Mouse (Mus musculus): ENCODE data around the gene Tgfbr3l.
A peak's percentile ranks its signal among the peaks of the same experiment; 100 is the strongest.

Tgfbr3l gene

DNA sequence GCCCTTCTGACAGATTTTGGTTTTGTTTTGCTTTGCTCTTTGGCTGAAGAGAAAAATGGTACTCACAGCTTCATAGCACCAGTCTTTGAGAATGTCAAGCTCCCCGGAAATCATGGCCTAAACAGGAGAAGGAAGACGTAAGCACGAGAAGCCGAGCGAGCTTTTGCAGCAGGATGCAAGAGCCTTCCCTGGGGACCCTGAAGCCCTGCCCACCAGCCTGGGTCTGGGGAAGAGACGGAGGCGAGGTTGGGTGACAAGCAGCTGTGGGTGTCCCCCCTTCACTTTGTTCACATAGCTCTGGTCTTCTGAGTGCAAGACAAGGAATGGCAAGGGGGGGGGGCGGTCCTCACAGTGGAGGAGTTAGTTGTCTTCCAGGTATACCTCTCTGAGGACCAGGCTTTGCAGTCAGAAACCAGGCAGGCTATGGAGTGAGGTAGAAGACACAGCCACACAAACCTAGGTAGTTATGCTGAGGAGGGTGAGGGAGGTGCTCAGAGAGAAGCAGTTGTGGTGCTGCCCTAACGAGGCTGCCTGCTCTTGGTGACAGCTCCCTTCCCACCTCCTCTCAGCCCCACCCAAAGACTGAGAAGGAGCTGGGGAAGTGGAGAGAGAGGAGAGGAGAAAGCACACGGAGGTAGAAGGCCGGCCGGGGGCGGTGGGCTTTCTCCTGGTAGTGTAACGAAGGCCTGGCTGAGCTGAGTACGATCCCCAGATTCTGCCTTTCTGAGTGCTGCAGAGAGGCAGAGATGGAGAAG, 17.3 kb downstream of the Tgfbr3l start:
- no peak for DNase-seq (ENCODE audit: low read depth in 2 of 2, low spot score in 2 of 2)

DNA sequence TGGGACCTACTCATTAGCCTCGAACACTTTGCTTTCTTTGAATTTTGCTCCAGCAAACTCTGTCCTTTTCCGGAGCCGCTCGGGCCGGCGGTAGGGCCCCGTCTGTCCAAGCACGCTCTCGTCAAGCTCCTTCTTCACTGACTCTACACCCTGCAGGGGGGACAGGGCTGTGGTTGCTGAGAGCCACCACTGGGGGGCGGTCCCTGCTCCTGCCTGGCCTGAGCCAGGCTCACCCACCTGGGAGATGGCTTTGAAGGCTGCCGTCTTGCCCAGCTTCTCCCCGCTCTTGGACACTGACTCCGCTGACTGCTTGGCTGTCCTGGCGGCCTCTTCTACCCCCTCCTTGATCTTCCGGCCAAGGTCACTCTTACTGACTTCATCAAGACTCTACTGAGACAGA, 19.6 kb downstream of the Tgfbr3l start:
- DNase-seq (ENCODE audit: low read depth in 2 of 2, low spot score in 2 of 2) = peak in 1 of 2 experiments; percentile 23

DNA sequence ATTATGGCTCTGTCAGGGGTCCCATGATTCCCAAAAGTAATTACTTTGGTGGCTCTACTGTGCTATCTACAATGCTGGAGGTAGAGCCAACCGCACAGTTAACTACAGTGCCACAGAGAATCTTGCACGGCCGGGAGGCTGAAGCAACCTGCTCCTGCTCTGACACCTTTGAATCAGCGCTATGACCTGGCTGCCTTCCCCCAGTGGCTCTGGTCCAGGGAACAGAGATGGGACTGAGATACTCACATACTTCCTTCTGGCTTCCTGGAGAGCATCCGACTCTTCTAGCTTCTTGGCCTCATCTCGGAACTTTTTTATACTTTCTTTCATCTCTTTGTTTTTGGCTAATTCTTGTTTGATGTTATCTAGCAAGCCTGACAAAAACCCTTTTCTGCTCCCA, 21.6 kb downstream of the Tgfbr3l start:
- DNase-seq (ENCODE audit: low read depth in 2 of 2, low spot score in 2 of 2) = no peak

DNA sequence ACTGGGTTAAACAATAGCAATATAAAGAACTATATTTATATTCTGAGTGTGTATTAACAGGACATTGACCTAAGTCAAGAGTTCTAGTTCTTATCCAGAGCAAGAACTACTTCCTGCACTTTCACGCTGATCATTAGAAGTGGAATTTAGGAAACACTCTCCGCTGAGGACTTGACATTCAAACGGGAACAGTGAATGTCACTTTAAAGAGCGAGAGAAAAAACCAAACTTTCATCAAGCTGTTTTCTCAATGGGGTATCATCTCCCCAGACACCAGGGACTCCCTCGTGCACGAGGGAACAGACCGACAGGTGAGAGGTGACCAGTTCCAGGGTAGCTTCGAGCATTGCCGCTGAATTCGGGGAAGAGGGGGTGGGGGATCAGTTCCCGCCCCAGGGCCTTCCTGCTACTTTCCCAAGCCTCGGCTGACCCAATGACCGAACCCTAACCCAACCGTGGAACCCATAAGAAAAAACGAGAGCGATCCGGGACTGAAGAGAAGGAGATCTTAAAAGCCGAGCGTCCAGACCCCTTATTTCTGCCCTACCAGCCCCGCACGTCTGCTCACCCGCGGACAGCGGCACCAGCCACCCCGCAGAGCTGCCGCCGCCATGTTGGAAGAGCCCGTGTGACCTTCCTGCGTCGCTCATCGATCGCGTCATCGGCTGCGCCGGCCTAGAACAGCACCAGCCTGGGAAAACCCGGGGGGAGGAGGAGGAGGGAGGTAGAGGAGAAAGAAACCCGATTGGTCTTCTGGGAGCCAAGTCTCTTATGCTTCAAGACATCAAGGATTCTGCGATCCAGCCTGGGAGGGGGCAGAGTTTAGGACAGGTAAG, 27.5 kb downstream of the Tgfbr3l start, which contains the start of gene Timm44:
Gene Timm44 (minus strand): TSS at position 639 of the 836 bp plus-strand sequence.
- peak; percentile 84 to 90 for DNase-seq (ENCODE audit: low read depth in 2 of 2, low spot score in 2 of 2)

DNA sequence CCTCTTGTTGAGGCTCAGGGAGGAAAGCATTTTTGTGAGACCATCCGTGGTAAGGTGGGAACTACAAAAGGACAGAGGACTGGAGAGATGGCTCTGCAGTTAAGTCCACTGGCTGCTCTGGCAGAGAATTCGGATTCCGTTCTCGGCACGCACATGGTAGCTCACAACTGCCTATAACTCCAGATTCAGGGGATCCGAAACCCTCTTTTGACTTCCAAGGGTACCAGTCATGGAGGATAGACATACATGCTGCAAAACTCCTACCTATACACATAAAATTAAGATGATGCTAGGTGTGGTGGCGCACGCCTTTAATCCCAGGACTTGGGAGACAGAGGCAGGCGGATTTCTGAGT, 28.1 kb downstream of the Tgfbr3l start:
- DNase-seq (ENCODE audit: low read depth in 2 of 2, low spot score in 2 of 2) = no peak

DNA sequence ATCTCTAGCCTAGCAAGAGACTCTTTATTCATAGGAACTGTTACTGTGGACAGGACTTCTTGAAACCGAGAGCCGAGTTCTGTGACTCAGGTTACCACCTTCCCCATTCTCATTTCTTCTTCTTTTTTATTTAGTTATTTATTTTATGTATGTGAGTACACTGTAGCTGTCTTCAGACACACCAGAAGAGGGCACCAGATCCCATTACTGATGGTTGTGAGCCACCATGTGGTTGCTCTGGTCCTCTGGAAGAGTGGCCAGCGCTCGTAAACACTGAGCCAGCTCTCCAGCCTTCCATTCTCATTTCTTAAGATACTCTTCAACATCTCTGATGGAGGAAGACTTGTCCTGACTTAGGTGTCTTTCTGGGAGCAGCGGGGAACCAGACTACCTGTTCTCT, 44.7 kb downstream of the Tgfbr3l start:
- no peak for DNase-seq (ENCODE audit: low read depth in 2 of 2, low spot score in 2 of 2)

DNA sequence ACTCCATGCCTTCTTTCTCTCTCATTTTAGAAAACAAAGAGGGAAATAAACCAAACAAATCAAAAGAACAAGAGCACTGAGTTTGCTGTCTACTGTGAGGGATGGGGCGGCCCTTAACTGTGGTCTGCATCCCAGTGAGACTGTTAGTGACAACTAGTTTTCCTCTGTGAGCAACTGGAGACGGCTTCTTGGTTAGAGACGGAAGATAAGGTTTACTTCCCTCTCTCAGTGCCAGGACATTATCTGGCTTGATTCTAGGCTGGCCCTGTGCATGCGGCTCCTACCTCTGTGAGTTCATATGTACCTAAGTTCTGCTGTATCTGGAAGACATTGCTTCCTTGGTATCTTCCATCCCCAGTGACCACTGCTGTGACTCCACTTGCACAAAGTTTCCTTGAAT, 49.8 kb downstream of the Tgfbr3l start:
- no peak for DNase-seq (ENCODE audit: low read depth in 2 of 2, low spot score in 2 of 2)
